Mouse (Mus musculus) lung, adult 2 months (tissue): ENCODE results near the gene Sema3g. TPM values are rescaled to one million over a fixed set of nuclear protein-coding genes. Genes with fewer than 3 reads are reported as not detected.
A peak's percentile ranks its signal among the peaks of the same experiment; 100 is the strongest.

Experiments
- DNase-seq: peaks from one replicate; pipeline ENCODE4 v3.0.0; 2022
- H3K4me1 ChIP-seq: fragments of 200-500 bp; 2 replicates; pipeline ENCODE4 v1.6.1; 2011; ENCODE audit warnings: low read length; ENCODE audit not compliant: control insufficient read depth, insufficient read depth
- H3K4me3 ChIP-seq: fragments of 200-500 bp; replicated peaks from 2 replicates; pipeline ENCODE3; 2011; ENCODE audit warnings: low read depth, mild to moderate bottlenecking, control low read depth, low read length; ENCODE audit errors: extremely low read depth
- CTCF ChIP-seq: fragments of 200-500 bp; IDR thresholded peaks from 2 replicates; pipeline ENCODE4 v1.5.1; 2011; ENCODE audit warnings: mild to moderate bottlenecking, low read length, control low read depth; ENCODE audit not compliant: insufficient read depth
- POLR2A ChIP-seq: fragments of 200-500 bp; IDR thresholded peaks from 2 replicates; pipeline ENCODE4 v1.6.1; 2011; ENCODE audit warnings: low read depth, mild to moderate bottlenecking, control low read depth, low read length, borderline replicate concordance; ENCODE audit errors: extremely low read depth
- WGBS: fragments of 180-500 bp; shearing (Covaris S2); methylation state at CpG from one replicate; pipeline ENCODE4 v1.1.7; 2018; 5-methylcytosine and 5-hydroxymethylcytosine counted together
- polyA plus RNA-seq: library from polyadenylated mRNA; depleted of rRNA; stranded (reverse); fragments of >200 nt; gene quantifications from 2 replicates; pipeline ENCODE4 v1.2.3, GENCODE M21; 2012

Gene Sema3g
- polyA plus RNA-seq, 1 experiment: 95.9 TPM

GRCm38 (mm10) chr14:31179677-31180365 is 37.8 kb upstream of the Sema3g start:
- DNase-seq: no peak
- H3K4me3 ChIP-seq: no peak overlapping the region
- peaks cover 9% of the 10 kb centered on the region for H3K4me1 ChIP-seq
- 73% methylated on average over 12 of the region's 12 CpGs for WGBS
- no peak for TF ChIP-seq CTCF
- TF ChIP-seq POLR2A: no peak

- DNase-seq: no peak
- Histone ChIP-seq H3K4me1 (peaks cover 9% of the 10 kb centered on the region), H3K4me3 (no peak overlapping the region)
- WGBS: 75% methylated on average over 4 of the region's 4 CpGs
- TF ChIP-seq CTCF: no peak
- no peak for TF ChIP-seq POLR2A
These were observed 36.1 kb upstream of the Sema3g start for GRCm38 (mm10) chr14:31181512-31181911.

- H3K4me1 ChIP-seq: peaks cover 9% of the 10 kb centered on the region
- WGBS: 48% methylated on average over 2 of the region's 2 CpGs
- H3K4me3 ChIP-seq: no peak overlapping the region
- DNase-seq: no peak
- no peak for TF ChIP-seq POLR2A
- no peak for TF ChIP-seq CTCF
These were observed 34.8 kb upstream of the Sema3g start for GRCm38 (mm10) chr14:31182786-31183290.

GRCm38 (mm10) chr14:31183541-31183940 is 34.1 kb upstream of the Sema3g start:
- H3K4me3 ChIP-seq: no peak overlapping the region
- WGBS: 54% methylated on average over 5 of the region's 5 CpGs
- no peak for DNase-seq
- no peak for TF ChIP-seq CTCF
- no peak for TF ChIP-seq POLR2A
- peaks cover 9% of the 10 kb centered on the region for H3K4me1 ChIP-seq

GRCm38 (mm10) chr14:31184195-31184594 is 33.5 kb upstream of the Sema3g start:
- peaks cover 12% of the 10 kb centered on the region for H3K4me1 ChIP-seq
- WGBS: 80% methylated on average over 12 of the region's 12 CpGs
- TF ChIP-seq CTCF (no peak), POLR2A (no peak)
- H3K4me3 ChIP-seq: no peak overlapping the region
- no peak for DNase-seq

- H3K4me3 ChIP-seq: no peak overlapping the region
- TF ChIP-seq CTCF (no peak), POLR2A (no peak)
- DNase-seq: peak; percentile 60
These were observed 31.0 kb upstream of the Sema3g start for GRCm38 (mm10) chr14:31186656-31187055.

GRCm38 (mm10) chr14:31188771-31189181 is 28.9 kb upstream of the Sema3g start:
- no peak for TF ChIP-seq POLR2A
- TF ChIP-seq CTCF: no peak
- 46% methylated on average over 6 of the region's 6 CpGs for WGBS

More at GRCm38 (mm10) chr14:31186656-31187055, 31.0 kb upstream of the Sema3g start:
- H3K4me1 ChIP-seq: peaks cover 12% of the 10 kb centered on the region
- WGBS: 35% methylated on average over 4 of the region's 4 CpGs

GRCm38 (mm10) chr14:31189348-31189747 is 28.3 kb upstream of the Sema3g start:
- DNase-seq: no peak
- TF ChIP-seq CTCF (no peak), POLR2A (no peak)
- Histone ChIP-seq H3K4me1 (peaks cover 6% of the 10 kb centered on the region), H3K4me3 (no peak overlapping the region)
- WGBS: 88% methylated on average over 3 of the region's 3 CpGs

More at GRCm38 (mm10) chr14:31188771-31189181, 28.9 kb upstream of the Sema3g start:
- DNase-seq: no peak
- Histone ChIP-seq H3K4me1 (peaks cover 3% of the 10 kb centered on the region), H3K4me3 (no peak overlapping the region)

- WGBS: 39% methylated on average over 2 of the region's 2 CpGs
- Histone ChIP-seq H3K4me1 (peaks cover 17% of the 10 kb centered on the region), H3K4me3 (no peak overlapping the region)
- DNase-seq: peak; percentile 30
- TF ChIP-seq CTCF (no peak), POLR2A (no peak)
These were observed 25.7 kb upstream of the Sema3g start for GRCm38 (mm10) chr14:31191936-31192335.

GRCm38 (mm10) chr14:31193791-31194190 is 23.9 kb upstream of the Sema3g start:
- Histone ChIP-seq H3K4me3 (no peak overlapping the region), H3K4me1 (peaks cover 20% of the 10 kb centered on the region)
- no peak for DNase-seq
- WGBS: 37% methylated on average over 7 of the region's 7 CpGs
- no peak for TF ChIP-seq POLR2A
- no peak for TF ChIP-seq CTCF
